In genomic region chr8:126720473-126721145, GRCm38 (mm10) we compare ENCODE assay signal across 12 mouse cellular contexts.
DNase-seq lines count a peak whose midpoint lies in the region; ATAC-seq and TF ChIP-seq lines count a peak whose summit lies in the region.
"Had no signal": no experiment of that assay in that cellular context is flagged by ENCODE, and none has a peak within 500 bp of the region (broad histone marks: within the 10 kb centered on the region; RNA-seq: fewer than 3 reads in every experiment).

No protein-coding gene starts in this region.

- no peaks in the 10 kb centered on the region for H3K27me3 ChIP-seq in intestine, embryonic 16.5 days (replicated peaks; ENCODE audit: control insufficient read depth, insufficient read depth, low read length)
- no peaks in the 10 kb centered on the region for H3K27me3 ChIP-seq in intestine, embryonic 15.5 days (replicated peaks)
- H3K27me3 ChIP-seq: CH12.LX; midbrain, embryonic 15.5 days had no signal

- ATAC-seq in intestine, embryonic 16.5 days, result peak; percentile 32; the same call in 1 of the 2 replicates
- no peak for ATAC-seq in intestine, embryonic 15.5 days
- ATAC-seq in common myeloid progenitor, adult 5-6 weeks (replicated peaks; ENCODE audit: low read depth, poor library complexity, severe bottlenecking), result peak; percentile 52
- ATAC-seq: forebrain, embryonic 14.5 days; midbrain, embryonic 15.5 days had no signal

- H3K9me3 ChIP-seq in intestine, embryonic 16.5 days (ENCODE audit: control insufficient read depth, low read length), result no peaks in the 10 kb centered on the region
- no peaks in the 10 kb centered on the region for H3K9me3 ChIP-seq in intestine, embryonic 15.5 days
- H3K9me3 ChIP-seq: midbrain, embryonic 15.5 days had no signal

- no peaks in the 10 kb centered on the region for H3K36me3 ChIP-seq in intestine, embryonic 16.5 days (ENCODE audit: control insufficient read depth, insufficient read depth, low read length)
- H3K36me3 ChIP-seq in intestine, embryonic 15.5 days, result no peaks in the 10 kb centered on the region
- H3K36me3 ChIP-seq: midbrain, embryonic 15.5 days had no signal

- intact Hi-C loops in gastrocnemius, postnatal 36 days (cut with DNase I), result no loop called here
- intact Hi-C loops in left cerebral cortex, adult 2 months (cut with DNase I), result no loop called here

- DNase-seq in kidney, postnatal 10 days, result peak; percentile 55
- DNase-seq in lung, postnatal 36 days, result peak; percentile 39
- no peak for DNase-seq in spleen, postnatal 14 days (ENCODE audit: low spot score in 2 of 2)
- no peak for DNase-seq in gastrocnemius, postnatal 36 days
- DNase-seq in left cerebral cortex, adult 2 months (ENCODE audit: extremely low spot score in 1 of 2, low spot score in 2 of 2), result no peak
- DNase-seq: heart, adult 11 months had no signal

- no peak for TF ChIP-seq CTCF in left cerebral cortex, adult 2 months (IDR thresholded peaks at IDR 0.05)

- WGBS in intestine, embryonic 16.5 days, result 89% methylated on average over 4 of the region's 4 CpGs
- 86% methylated on average over 4 of the region's 4 CpGs for WGBS in intestine, embryonic 15.5 days

- H3K27ac ChIP-seq in intestine, embryonic 16.5 days (ENCODE audit: low read length), result no peak overlapping the region
- H3K27ac ChIP-seq in intestine, embryonic 15.5 days, result no peak overlapping the region
- H3K27ac ChIP-seq in left cerebral cortex, adult 2 months, result no peak overlapping the region
- H3K27ac ChIP-seq: midbrain, embryonic 15.5 days had no signal

- H3K4me1 ChIP-seq in intestine, embryonic 16.5 days (ENCODE audit: control insufficient read depth, insufficient read depth, low read length), result no peaks in the 10 kb centered on the region; the same call in 1 of the 2 replicates
- peaks cover 4% of the 10 kb centered on the region; the same call in 1 of the 2 replicates for H3K4me1 ChIP-seq in intestine, embryonic 15.5 days (replicated peaks)

- H3K4me2 ChIP-seq in intestine, embryonic 16.5 days (ENCODE audit: low read depth, low read length), result no peak overlapping the region
- H3K4me2 ChIP-seq in intestine, embryonic 15.5 days (replicated peaks), result no peak overlapping the region
- H3K4me2 ChIP-seq: midbrain, embryonic 15.5 days had no signal

- no peak overlapping the region for H3K9ac ChIP-seq in intestine, embryonic 16.5 days (ENCODE audit: low read depth, low read length)
- H3K9ac ChIP-seq in intestine, embryonic 15.5 days, result no peak overlapping the region
- H3K9ac ChIP-seq: midbrain, embryonic 15.5 days had no signal

- H3K4me3 ChIP-seq in intestine, embryonic 16.5 days (ENCODE audit: low read length), result no peak overlapping the region
- no peak overlapping the region for H3K4me3 ChIP-seq in intestine, embryonic 15.5 days (replicated peaks)
- H3K4me3 ChIP-seq in left cerebral cortex, adult 2 months, result no peak overlapping the region
- H3K4me3 ChIP-seq: midbrain, embryonic 15.5 days had no signal

Comparison
In these comparisons a context has a peak if more than half of its experiments do, and no peak if none do; other contexts are left out.
1. DNase-seq: peak in kidney, postnatal 10 days (single experiment) and lung, postnatal 36 days (single experiment); none in spleen, postnatal 14 days (0 of 2), gastrocnemius, postnatal 36 days (0 of 2) and left cerebral cortex, adult 2 months (0 of 2).